Mouse (Mus musculus) heart, embryonic 15.5 days (tissue): ENCODE data around the gene Pi4k2a. TPM values are rescaled to one million over a fixed set of nuclear protein-coding genes. Genes with fewer than 3 reads are reported as not detected.
"Not testable (repeated sequence)": the region's sequence is repeated elsewhere in the genome, so short reads cannot be mapped to it uniquely, and the experiment has no call there.

Experiments used
- ATAC-seq: fragments of 200-750 bp; cut with Nextera tagmentation; replicated peaks from 2 replicates; pipeline ENCODE4 v1.8.0; 2017; ENCODE audit warnings: low read depth, moderate TSS enrichment; ENCODE audit not compliant: insufficient number of reproducible peaks, insufficient read depth, low FRiP score
- H3K27ac ChIP-seq: fragments of 300-500 bp; sonication (generic); 2 replicates; pipeline ENCODE4 v1.5.1; 2015; ENCODE audit warnings: mild to moderate bottlenecking, inconsistent platforms
- H3K27me3 ChIP-seq: fragments of 300-500 bp; sonication (generic); 2 replicates; pipeline ENCODE4 v1.6.1; 2015; ENCODE audit warnings: inconsistent platforms
- H3K36me3 ChIP-seq: fragments of 300-500 bp; sonication (generic); 2 replicates; pipeline ENCODE4 v1.6.1; 2015; ENCODE audit warnings: mild to moderate bottlenecking, inconsistent platforms
- H3K4me1 ChIP-seq: fragments of 300-500 bp; sonication (generic); replicated peaks from 2 replicates; pipeline ENCODE4 v1.6.1; 2015; ENCODE audit warnings: inconsistent platforms
- H3K4me2 ChIP-seq: fragments of 300-500 bp; sonication (generic); 2 replicates; pipeline ENCODE4 v1.6.1; 2015; ENCODE audit warnings: inconsistent platforms, mild to moderate bottlenecking, moderate library complexity
- H3K4me3 ChIP-seq: fragments of 300-500 bp; sonication (generic); 2 replicates; pipeline ENCODE4 v1.5.1; 2015; ENCODE audit warnings: mild to moderate bottlenecking, inconsistent platforms
- H3K9ac ChIP-seq: fragments of 300-500 bp; sonication (generic); 2 replicates; pipeline ENCODE4 v1.6.1; 2015; ENCODE audit warnings: mild to moderate bottlenecking, inconsistent platforms
- H3K9me3 ChIP-seq: fragments of 300-500 bp; sonication (generic); replicated peaks from 2 replicates; pipeline ENCODE4 v1.6.1; 2016; ENCODE audit warnings: inconsistent platforms
- WGBS: fragments of 180-500 bp; shearing (Covaris S2); methylation state at CpG from one replicate; pipeline ENCODE4 v1.1.7; 2015; ENCODE audit warnings: mixed read lengths; 5-methylcytosine and 5-hydroxymethylcytosine counted together
- polyA plus RNA-seq: library from polyadenylated mRNA; unstranded; fragments of >200 nt; fragmentation: Nextera tagmentation; extraction: Ambion mirVana; gene quantifications from 2 replicates; pipeline ENCODE4 v1.2.1, GENCODE M21; 2015

Pi4k2a gene
- polyA plus RNA-seq, 1 experiment from 2014 or later = 13.3 TPM

- ATAC-seq = no peak
- Histone ChIP-seq H3K36me3 (0 out of 2 replicates have a peak, but pooled peaks cover 3% of the 10 kb centered on the region), H3K27ac (no peak overlapping the region), H3K9ac (no peak overlapping the region), H3K4me3 (no peak overlapping the region), H3K27me3 (no peaks in the 10 kb centered on the region), H3K4me1 (peaks cover under 1% of the 10 kb centered on the region), H3K4me2 (no peak overlapping the region), H3K9me3 (no peaks in the 10 kb centered on the region)
- 75% methylated on average over 11 of the region's 11 CpGs for WGBS
These were observed 9.8 kb upstream of the Pi4k2a start for GRCm38 (mm10) chr19:42080469-42080868.

- H3K9me3 ChIP-seq, H3K9ac ChIP-seq, H3K4me2 ChIP-seq, H3K27me3 ChIP-seq, ATAC-seq, H3K36me3 ChIP-seq, H3K4me3 ChIP-seq, H3K27ac ChIP-seq: not testable (repeated sequence)
- WGBS = 92% methylated on average over 5 of the region's 5 CpGs
- H3K4me1 ChIP-seq = peaks cover 11% of the 10 kb centered on the region
These were observed 8.7 kb upstream of the Pi4k2a start for GRCm38 (mm10) chr19:42081613-42082012.

GRCm38 (mm10) chr19:42085690-42086089 is 4.6 kb upstream of the Pi4k2a start:
- Histone ChIP-seq H3K9ac (peak overlapping the region; percentile 59), H3K4me2 (peak overlapping the region; percentile 96), H3K4me1 (peaks cover 20% of the 10 kb centered on the region), H3K36me3 (no peaks in the 10 kb centered on the region), H3K27ac (no peak overlapping the region), H3K9me3 (no peaks in the 10 kb centered on the region), H3K4me3 (peak overlapping the region; percentile 75), H3K27me3 (no peaks in the 10 kb centered on the region)
- no peak for ATAC-seq
- 10% methylated on average over 10 of the region's 10 CpGs for WGBS

GRCm38 (mm10) chr19:42086166-42086565 is 4.1 kb upstream of the Pi4k2a start, which contains the start of gene Morn4:
Morn4 (minus strand) TSS chr19:42086357.
- Histone ChIP-seq H3K27ac (no peak within 1 kb of the TSS), H3K9ac (peak within 1 kb of the TSS; percentile 59), H3K36me3 (no peaks in the 10 kb centered on the region), H3K4me3 (peak within 1 kb of the TSS; percentile 75), H3K9me3 (no peaks in the 10 kb centered on the region), H3K27me3 (no peaks in the 10 kb centered on the region), H3K4me1 (peaks cover 22% of the 10 kb centered on the region), H3K4me2 (peak within 1 kb of the TSS; percentile 96)
- WGBS = under 1% methylated on average over 21 of the region's 21 CpGs
- peak; percentile 33; the same call in 1 of the 2 replicates for ATAC-seq

GRCm38 (mm10) chr19:42089103-42089747 is 1.0 kb upstream of the Pi4k2a start:
- no peaks in the 10 kb centered on the region for H3K36me3 ChIP-seq
- no peak for ATAC-seq
- peak overlapping the region; percentile 90 for H3K27ac ChIP-seq
- peak overlapping the region; percentile 72 for H3K4me2 ChIP-seq
- H3K4me1 ChIP-seq = peaks cover 29% of the 10 kb centered on the region
- peak overlapping the region; percentile 24; the same call in 1 of the 2 replicates for H3K9ac ChIP-seq
- H3K9me3 ChIP-seq = no peaks in the 10 kb centered on the region
- H3K4me3 ChIP-seq = peak overlapping the region; percentile 82
- H3K27me3 ChIP-seq = no peaks in the 10 kb centered on the region
- 20% methylated on average over 14 of the region's 14 CpGs for WGBS

- Histone ChIP-seq H3K36me3 (no peaks in the 10 kb centered on the region), H3K4me3 (peak overlapping the region; percentile 82), H3K9ac (peak overlapping the region; percentile 87), H3K27me3 (no peaks in the 10 kb centered on the region), H3K4me1 (peaks cover 26% of the 10 kb centered on the region), H3K27ac (peak overlapping the region; percentile 91), H3K4me2 (peak overlapping the region; percentile 88), H3K9me3 (no peaks in the 10 kb centered on the region)
- WGBS = under 1% methylated on average over 52 of the region's 52 CpGs
- ATAC-seq = peak; percentile 71
These were observed 419 bp downstream of the Pi4k2a start for GRCm38 (mm10) chr19:42090637-42091141.

GRCm38 (mm10) chr19:42099406-42099805 is 9.1 kb downstream of the Pi4k2a start:
- H3K27me3 ChIP-seq = no peaks in the 10 kb centered on the region
- H3K9ac ChIP-seq = no peak overlapping the region
- H3K27ac ChIP-seq = no peak overlapping the region
- WGBS = 78% methylated on average over 3 of the region's 3 CpGs
- no peak overlapping the region for H3K4me2 ChIP-seq
- H3K36me3 ChIP-seq = peaks cover 14% of the 10 kb centered on the region
- no peaks in the 10 kb centered on the region for H3K9me3 ChIP-seq
- no peaks in the 10 kb centered on the region for H3K4me1 ChIP-seq
- no peak for ATAC-seq
- no peak overlapping the region for H3K4me3 ChIP-seq

GRCm38 (mm10) chr19:42104681-42105080 is 14.4 kb downstream of the Pi4k2a start:
- H3K9me3 ChIP-seq = no peaks in the 10 kb centered on the region
- H3K4me1 ChIP-seq = no peaks in the 10 kb centered on the region
- H3K9ac ChIP-seq = no peak overlapping the region
- no peaks in the 10 kb centered on the region for H3K27me3 ChIP-seq
- H3K4me3 ChIP-seq = no peak overlapping the region
- H3K4me2 ChIP-seq = no peak overlapping the region
- peaks cover 23% of the 10 kb centered on the region for H3K36me3 ChIP-seq
- WGBS = 91% methylated on average over 9 of the region's 9 CpGs
- no peak overlapping the region for H3K27ac ChIP-seq
- ATAC-seq = no peak

- no peak overlapping the region for H3K9ac ChIP-seq
- H3K4me2 ChIP-seq = no peak overlapping the region
- H3K9me3 ChIP-seq = no peaks in the 10 kb centered on the region
- no peaks in the 10 kb centered on the region for H3K27me3 ChIP-seq
- WGBS = 85% methylated on average over 4 of the region's 4 CpGs
- no peak overlapping the region for H3K27ac ChIP-seq
- peaks cover 40% of the 10 kb centered on the region for H3K36me3 ChIP-seq
- H3K4me3 ChIP-seq = no peak overlapping the region
- no peaks in the 10 kb centered on the region for H3K4me1 ChIP-seq
- no peak for ATAC-seq
These were observed 25.6 kb downstream of the Pi4k2a start for GRCm38 (mm10) chr19:42115783-42116335.

- H3K27me3 ChIP-seq = no peaks in the 10 kb centered on the region
- H3K4me1 ChIP-seq = no peaks in the 10 kb centered on the region
- H3K36me3 ChIP-seq = peaks cover 58% of the 10 kb centered on the region
- no peak overlapping the region for H3K9ac ChIP-seq
- H3K27ac ChIP-seq = no peak overlapping the region
- no peak overlapping the region for H3K4me3 ChIP-seq
- no peak overlapping the region for H3K4me2 ChIP-seq
- no peaks in the 10 kb centered on the region for H3K9me3 ChIP-seq
- 93% methylated on average over 9 of the region's 9 CpGs for WGBS
- no peak for ATAC-seq
These were observed 27.9 kb downstream of the Pi4k2a start for GRCm38 (mm10) chr19:42118142-42118541.

- ATAC-seq = no peak
- WGBS = 77% methylated on average over 5 of the region's 5 CpGs
- Histone ChIP-seq H3K9me3 (no peaks in the 10 kb centered on the region), H3K4me3 (no peak overlapping the region), H3K27ac (no peak overlapping the region), H3K4me2 (no peak overlapping the region), H3K27me3 (no peaks in the 10 kb centered on the region), H3K36me3 (peaks cover 58% of the 10 kb centered on the region), H3K9ac (no peak overlapping the region), H3K4me1 (no peaks in the 10 kb centered on the region)
These were observed 28.3 kb downstream of the Pi4k2a start for GRCm38 (mm10) chr19:42118596-42118995.
